Mouse (Mus musculus): ENCODE results near the gene Tecpr2.

GRCm38 (mm10) chr12:110994666-110995065 lies 105.6 kb downstream of the Tecpr2 start:
- TF ChIP-seq CTCF (IDR thresholded peaks at IDR 0.05; ENCODE audit: extremely low read depth, insufficient read depth, low read length) (no peak), POLR2A (IDR thresholded peaks at IDR 0.05; ENCODE audit: extremely low read depth, insufficient read depth, low read length) (no peak)

Data from cortical plate, adult 2 months (tissue).